Mouse (Mus musculus): ENCODE measurements at regions not wholly inside any gene's neighbourhood (a gene's known extent, or its start where the extent isn't known, plus 50 kb on each side); places are given as distances from the start of the nearest gene placed in this dataset.

- TF ChIP-seq POLR2AphosphoS2 (IDR thresholded peaks at IDR 0.05; ENCODE audit: insufficient read length, low read depth) = no peak
- TF ChIP-seq POLR2A (IDR thresholded peaks at IDR 0.05; ENCODE audit: insufficient read length, low read depth) = no peak
Observed at GRCm38 (mm10) chr11:55789638-55790037, 181.6 kb upstream of the Glra1 start.

All from myocyte (in vitro differentiated cells).